Mouse (Mus musculus) kidney, embryonic 15.5 days (tissue): ENCODE results near the gene Lat. TPM values are rescaled to one million over a fixed set of nuclear protein-coding genes. Genes with fewer than 3 reads are reported as not detected.

Experiments
- ATAC-seq: fragments of 200-750 bp; cut with Nextera tagmentation; replicated peaks from 2 replicates; pipeline ENCODE4 v1.8.0; 2017; ENCODE audit warnings: moderate TSS enrichment; ENCODE audit not compliant: low FRiP score
- H3K27ac ChIP-seq: fragments of 300-500 bp; sonication (generic); 2 replicates; pipeline ENCODE4 v1.5.1; 2015; ENCODE audit warnings: mild to moderate bottlenecking, inconsistent platforms
- H3K27me3 ChIP-seq: fragments of 300-500 bp; sonication (generic); 2 replicates; pipeline ENCODE4 v1.6.1; 2015; ENCODE audit warnings: inconsistent platforms
- H3K36me3 ChIP-seq: fragments of 300-500 bp; sonication (generic); 2 replicates; pipeline ENCODE4 v1.6.1; 2015; ENCODE audit warnings: inconsistent platforms
- H3K4me1 ChIP-seq: fragments of 300-500 bp; sonication (generic); 2 replicates; pipeline ENCODE4 v1.6.1; 2015; ENCODE audit warnings: inconsistent platforms
- H3K4me2 ChIP-seq: fragments of 300-500 bp; sonication (generic); 2 replicates; pipeline ENCODE4 v1.6.1; 2015; ENCODE audit warnings: moderate library complexity, mild to moderate bottlenecking, inconsistent platforms
- H3K4me3 ChIP-seq: fragments of 300-500 bp; sonication (generic); replicated peaks from 2 replicates; pipeline ENCODE4 v1.5.1; 2015; ENCODE audit warnings: mild to moderate bottlenecking, inconsistent platforms
- H3K9ac ChIP-seq: fragments of 300-500 bp; sonication (generic); 2 replicates; pipeline ENCODE4 v1.6.1; 2015; ENCODE audit warnings: mild to moderate bottlenecking, inconsistent platforms
- H3K9me3 ChIP-seq: fragments of 300-500 bp; sonication (generic); replicated peaks from 2 replicates; pipeline ENCODE4 v1.6.1; 2016; ENCODE audit warnings: inconsistent platforms
- WGBS: fragments of 180-500 bp; shearing (Covaris S2); methylation state at CpG from one replicate; pipeline ENCODE4 v1.1.7; 2015; ENCODE audit warnings: mixed read lengths; 5-methylcytosine and 5-hydroxymethylcytosine counted together
- polyA plus RNA-seq: library from polyadenylated mRNA; unstranded; fragments of >200 nt; fragmentation: Nextera tagmentation; extraction: Ambion mirVana; gene quantifications from 2 replicates; pipeline ENCODE4 v1.2.1, GENCODE M21; 2015

The Lat gene
- polyA plus RNA-seq, 1 experiment from 2014 or later = 3.0 TPM

DNA sequence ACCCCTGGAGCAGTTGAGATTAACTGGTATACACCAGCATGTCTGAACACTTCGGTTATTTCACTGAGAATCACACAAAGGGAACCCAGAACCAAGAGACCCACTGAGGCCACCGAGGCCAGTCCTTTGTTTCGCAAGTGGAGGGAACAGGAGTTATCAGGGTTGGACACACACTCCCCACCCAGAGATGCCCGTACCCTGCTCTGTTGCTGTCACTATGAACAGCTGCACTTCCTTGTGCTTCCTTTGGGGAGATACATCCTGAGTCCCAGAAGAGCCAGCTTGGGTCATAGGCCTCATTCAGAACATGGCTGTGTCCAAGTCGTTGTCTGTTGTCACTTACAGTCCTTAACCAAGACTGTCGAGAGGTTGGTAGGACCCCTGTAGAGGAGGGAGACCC, 6.3 kb downstream of the Lat start:
- Histone ChIP-seq H3K4me3 (no peak overlapping the region), H3K9ac (no peak overlapping the region), H3K9me3 (no peaks in the 10 kb centered on the region), H3K4me1 (no peaks in the 10 kb centered on the region), H3K27ac (no peak overlapping the region), H3K27me3 (no peaks in the 10 kb centered on the region), H3K36me3 (peaks cover 13% of the 10 kb centered on the region), H3K4me2 (no peak overlapping the region)
- ATAC-seq = no peak
- WGBS = 86% methylated on average over 6 of the region's 6 CpGs

DNA sequence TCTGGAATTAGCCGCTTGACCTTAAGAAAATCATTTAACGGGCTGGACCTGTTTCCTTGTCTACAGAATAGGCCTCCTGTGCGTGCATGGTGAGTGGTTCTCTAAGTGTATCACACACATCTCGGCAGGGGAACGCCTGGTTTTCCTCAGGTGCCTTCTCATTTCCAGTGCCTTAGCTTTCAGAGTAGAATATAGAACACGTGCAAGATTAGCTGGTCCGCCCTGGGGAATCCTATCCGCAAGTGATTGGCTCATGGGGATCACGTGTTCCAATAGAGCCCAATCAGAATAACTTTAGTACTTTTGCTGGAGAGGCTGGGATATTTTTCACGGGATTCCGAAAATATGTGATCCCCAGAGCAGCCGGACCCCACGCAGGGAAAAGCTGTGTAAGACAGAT, 10.3 kb downstream of the Lat start:
- no peak for ATAC-seq
- Histone ChIP-seq H3K36me3 (peaks cover under 1% of the 10 kb centered on the region; the same call in 1 of the 2 replicates), H3K9ac (no peak overlapping the region), H3K4me3 (no peak overlapping the region), H3K4me1 (peaks cover 8% of the 10 kb centered on the region; the same call in 1 of the 2 replicates), H3K9me3 (no peaks in the 10 kb centered on the region), H3K4me2 (no peak overlapping the region), H3K27me3 (no peaks in the 10 kb centered on the region), H3K27ac (no peak overlapping the region)
- 72% methylated on average over 13 of the region's 13 CpGs for WGBS

DNA sequence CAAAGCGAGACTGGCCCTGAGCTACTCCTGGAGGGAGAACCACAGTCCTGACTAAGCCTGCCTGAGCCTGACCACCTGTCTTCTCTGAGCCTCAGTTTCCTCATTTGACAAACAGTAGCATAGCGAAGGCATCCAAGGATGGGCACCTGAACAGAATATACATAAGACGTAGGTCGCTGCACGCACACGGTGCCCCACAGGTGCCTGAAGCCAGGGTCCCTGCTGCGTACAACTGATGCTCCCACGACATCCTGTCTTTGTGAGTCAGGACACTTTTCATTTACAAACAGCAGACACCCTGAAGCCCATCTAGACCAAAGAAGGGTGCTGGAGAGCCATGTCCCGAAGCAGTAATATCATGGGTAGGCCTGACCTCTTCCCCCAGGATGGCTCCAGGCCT, 11.0 kb downstream of the Lat start:
- WGBS = 93% methylated on average over 9 of the region's 9 CpGs
- no peak for ATAC-seq
- no peak overlapping the region for H3K9ac ChIP-seq

DNA sequence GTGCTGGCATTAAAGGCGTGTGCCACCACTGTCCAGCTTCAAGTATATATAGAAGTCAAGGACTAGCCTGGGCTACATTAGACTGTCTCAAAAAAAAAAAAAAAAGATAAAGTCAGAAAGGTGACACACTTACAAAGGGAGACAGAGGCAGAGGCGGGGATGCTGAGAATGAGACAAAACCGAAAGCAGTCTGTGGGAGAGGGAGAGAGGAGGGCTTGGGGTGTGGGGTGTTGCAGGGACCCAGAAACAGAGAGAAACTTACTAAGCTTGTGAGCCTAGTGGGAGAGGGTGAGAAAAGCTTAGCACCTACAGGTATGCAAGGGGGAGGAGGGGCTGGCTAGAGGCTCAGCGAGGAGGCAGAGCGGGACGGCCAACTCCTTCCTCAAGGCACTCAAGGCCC, 11.5 kb downstream of the Lat start:
- Histone ChIP-seq H3K4me2 (no peak overlapping the region), H3K9me3 (no peaks in the 10 kb centered on the region), H3K36me3 (no peaks in the 10 kb centered on the region), H3K27me3 (no peaks in the 10 kb centered on the region), H3K4me3 (no peak overlapping the region), H3K27ac (no peak overlapping the region), H3K9ac (no peak overlapping the region), H3K4me1 (peaks cover 8% of the 10 kb centered on the region; the same call in 1 of the 2 replicates)
- 85% methylated on average over 6 of the region's 6 CpGs for WGBS
- ATAC-seq = no peak

More for the DNA sequence above, 11.0 kb downstream of the Lat start:
- Histone ChIP-seq H3K4me2 (no peak overlapping the region), H3K4me1 (peaks cover 8% of the 10 kb centered on the region; the same call in 1 of the 2 replicates), H3K36me3 (no peaks in the 10 kb centered on the region), H3K27ac (no peak overlapping the region), H3K27me3 (no peaks in the 10 kb centered on the region), H3K9me3 (no peaks in the 10 kb centered on the region), H3K4me3 (no peak overlapping the region)

DNA sequence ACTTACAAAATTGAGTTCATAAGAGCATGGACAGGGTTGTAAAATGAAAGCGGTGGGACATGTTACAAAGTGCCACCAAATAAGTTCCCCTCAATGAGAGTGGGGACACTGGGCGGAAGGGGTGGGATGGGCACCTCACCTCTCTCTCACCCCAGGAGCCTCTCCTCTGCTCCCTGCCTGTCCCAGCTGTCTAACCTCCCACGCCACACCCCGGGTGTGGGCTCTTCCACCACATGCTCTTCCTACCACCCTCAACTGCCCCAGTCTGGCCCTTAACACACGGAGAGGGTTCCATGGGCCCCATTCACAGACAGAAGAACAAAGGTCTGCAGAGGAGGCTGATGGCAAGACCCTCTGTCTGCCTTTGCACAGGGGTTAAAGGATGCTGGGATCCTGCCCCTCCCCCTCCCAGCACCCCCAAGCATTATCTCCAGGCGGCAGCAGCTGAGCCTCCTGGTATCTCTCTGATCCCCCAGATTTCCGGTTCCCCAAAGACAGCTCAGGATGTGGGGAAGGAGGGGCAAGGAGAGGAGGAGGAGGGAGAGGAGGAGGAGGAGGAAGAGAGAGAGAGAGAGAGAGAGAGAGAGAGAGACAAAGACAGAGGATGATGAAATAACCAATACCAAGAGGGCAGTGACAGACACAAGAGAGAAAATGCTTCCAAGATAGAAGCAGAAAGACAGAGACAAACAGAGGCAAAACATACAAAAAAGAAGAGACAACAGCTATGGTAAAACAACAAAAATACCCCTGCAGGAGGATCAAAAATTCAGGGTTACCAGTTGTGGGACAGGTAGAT, 12.4 kb downstream of the Lat start:
- Histone ChIP-seq H3K9me3 (no peaks in the 10 kb centered on the region), H3K9ac (no peak overlapping the region), H3K4me1 (peaks cover 8% of the 10 kb centered on the region; the same call in 1 of the 2 replicates), H3K4me3 (no peak overlapping the region), H3K27ac (no peak overlapping the region), H3K27me3 (no peaks in the 10 kb centered on the region), H3K4me2 (no peak overlapping the region), H3K36me3 (no peaks in the 10 kb centered on the region)
- 54% methylated on average over 7 of the region's 7 CpGs for WGBS
- no peak for ATAC-seq

DNA sequence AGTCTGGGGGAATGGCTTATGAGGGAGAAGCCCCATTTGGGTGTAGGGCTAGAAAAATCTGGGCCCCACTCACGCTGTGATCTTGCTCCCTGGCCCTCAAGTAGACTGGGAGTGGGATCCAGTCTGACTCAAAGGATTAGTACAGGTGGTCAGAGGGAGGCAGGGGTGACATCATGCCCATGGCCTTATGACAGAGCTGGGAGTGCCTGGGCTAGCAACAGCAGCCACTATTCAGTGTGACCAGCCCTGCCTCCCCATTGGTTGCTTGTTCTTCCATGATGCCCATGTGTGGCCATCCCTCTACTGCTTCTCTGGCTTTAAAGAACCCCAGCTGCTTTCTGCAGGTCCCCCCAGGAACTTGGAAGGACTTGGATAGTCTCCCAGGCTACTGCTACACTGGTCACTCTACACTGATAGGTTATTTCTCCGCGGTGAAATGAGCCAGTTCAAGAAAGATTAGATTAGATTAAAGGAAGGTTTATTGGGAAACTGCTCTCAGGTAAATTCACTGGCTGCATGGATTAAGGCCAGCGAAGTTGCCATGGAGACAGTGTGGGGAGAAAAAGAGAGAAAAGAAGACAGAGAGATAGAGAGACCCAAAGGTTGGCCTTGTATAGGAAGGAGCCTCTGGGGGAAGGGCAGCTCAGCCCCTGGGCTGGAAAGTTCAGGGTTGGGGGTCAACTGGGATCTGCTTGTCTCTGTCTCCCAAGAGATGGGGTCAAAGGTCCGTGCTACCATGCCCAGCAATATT, 13.3 kb downstream of the Lat start:
- H3K36me3 ChIP-seq = no peaks in the 10 kb centered on the region

DNA sequence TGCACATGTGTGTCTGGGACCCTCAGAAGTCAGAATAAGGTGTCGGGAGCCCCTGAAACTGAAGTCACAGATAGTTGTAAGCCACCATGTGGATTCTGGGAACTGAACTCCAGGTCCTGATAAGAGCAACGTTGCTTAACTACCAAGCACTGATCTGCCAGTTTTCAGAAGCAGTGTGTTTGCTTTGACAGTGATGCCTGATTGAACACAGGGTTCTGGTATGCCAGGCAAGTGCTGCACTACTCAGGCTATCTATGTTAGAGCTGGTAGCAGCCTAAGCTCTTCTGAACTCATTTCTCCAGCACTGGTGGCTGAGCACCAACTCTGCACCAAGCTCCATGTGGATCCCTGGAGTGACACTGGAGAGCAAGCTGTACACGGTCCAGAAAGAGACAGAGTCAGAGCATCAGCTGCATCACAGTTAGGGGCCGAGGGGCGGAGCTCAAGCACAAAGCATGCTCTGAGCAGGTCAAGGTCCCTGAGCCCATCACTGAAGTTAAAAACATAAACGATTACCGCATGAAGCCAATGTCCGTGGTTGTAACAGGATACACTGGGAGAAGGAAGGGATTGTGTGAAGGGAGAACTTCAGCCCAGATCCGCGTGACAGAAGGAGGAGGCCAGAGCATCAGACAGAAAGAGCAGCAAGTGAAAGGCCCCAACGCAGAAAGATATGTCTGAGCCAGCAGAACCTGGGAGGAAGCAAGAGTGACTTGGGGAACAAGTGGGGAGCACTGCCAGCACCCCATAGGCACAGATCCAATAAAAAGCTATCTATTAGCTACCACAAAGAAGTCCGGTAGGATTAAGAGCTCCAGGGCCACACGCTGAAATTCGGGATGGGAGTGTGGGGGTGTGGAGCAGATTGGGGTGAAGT, 14.4 kb downstream of the Lat start:
- no peak for ATAC-seq
- Histone ChIP-seq H3K9ac (no peak overlapping the region), H3K36me3 (no peaks in the 10 kb centered on the region), H3K4me3 (no peak overlapping the region), H3K4me1 (peaks cover 8% of the 10 kb centered on the region; the same call in 1 of the 2 replicates), H3K9me3 (no peaks in the 10 kb centered on the region), H3K4me2 (no peak overlapping the region), H3K27me3 (peaks cover 7% of the 10 kb centered on the region; the same call in 1 of the 2 replicates), H3K27ac (no peak overlapping the region; the same call in 1 of the 2 replicates)
- 48% methylated on average over 14 of the region's 14 CpGs for WGBS

More for the DNA sequence above, 13.3 kb downstream of the Lat start:
- Histone ChIP-seq H3K4me3 (no peak overlapping the region), H3K4me1 (peaks cover 8% of the 10 kb centered on the region; the same call in 1 of the 2 replicates), H3K4me2 (no peak overlapping the region), H3K27me3 (0 out of 2 replicates have a peak, but pooled peaks cover 3% of the 10 kb centered on the region), H3K27ac (no peak overlapping the region), H3K9ac (no peak overlapping the region), H3K9me3 (no peaks in the 10 kb centered on the region)
- WGBS = 63% methylated on average over 5 of the region's 5 CpGs
- ATAC-seq = no peak

DNA sequence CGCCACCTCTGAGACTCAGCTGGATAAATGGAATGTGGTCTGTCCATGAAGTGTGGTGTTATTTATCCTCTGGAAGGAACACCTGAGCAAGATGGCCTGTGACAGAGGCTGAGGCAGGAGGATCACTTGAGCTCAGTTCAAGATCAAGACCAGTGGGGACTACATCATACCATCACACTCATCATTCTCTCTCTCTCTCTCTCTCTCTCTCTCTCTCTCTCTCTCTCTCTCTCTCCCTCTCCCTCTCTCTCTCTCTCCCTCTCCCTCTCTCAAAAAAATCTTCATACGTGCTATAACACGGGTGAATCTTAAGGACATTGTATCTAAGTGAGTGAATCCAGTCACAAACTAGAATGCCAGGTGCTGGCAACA, 15.4 kb downstream of the Lat start:
- H3K27ac ChIP-seq = no peak overlapping the region
- H3K27me3 ChIP-seq = peaks cover 7% of the 10 kb centered on the region; the same call in 1 of the 2 replicates
- no peaks in the 10 kb centered on the region for H3K36me3 ChIP-seq
- peaks cover 8% of the 10 kb centered on the region; the same call in 1 of the 2 replicates for H3K4me1 ChIP-seq
- H3K9me3 ChIP-seq = no peaks in the 10 kb centered on the region
- H3K4me3 ChIP-seq = no peak overlapping the region
- no peak overlapping the region for H3K4me2 ChIP-seq
- ATAC-seq = no peak
- WGBS = 86% methylated on average over 3 of the region's 3 CpGs
- H3K9ac ChIP-seq = no peak overlapping the region

DNA sequence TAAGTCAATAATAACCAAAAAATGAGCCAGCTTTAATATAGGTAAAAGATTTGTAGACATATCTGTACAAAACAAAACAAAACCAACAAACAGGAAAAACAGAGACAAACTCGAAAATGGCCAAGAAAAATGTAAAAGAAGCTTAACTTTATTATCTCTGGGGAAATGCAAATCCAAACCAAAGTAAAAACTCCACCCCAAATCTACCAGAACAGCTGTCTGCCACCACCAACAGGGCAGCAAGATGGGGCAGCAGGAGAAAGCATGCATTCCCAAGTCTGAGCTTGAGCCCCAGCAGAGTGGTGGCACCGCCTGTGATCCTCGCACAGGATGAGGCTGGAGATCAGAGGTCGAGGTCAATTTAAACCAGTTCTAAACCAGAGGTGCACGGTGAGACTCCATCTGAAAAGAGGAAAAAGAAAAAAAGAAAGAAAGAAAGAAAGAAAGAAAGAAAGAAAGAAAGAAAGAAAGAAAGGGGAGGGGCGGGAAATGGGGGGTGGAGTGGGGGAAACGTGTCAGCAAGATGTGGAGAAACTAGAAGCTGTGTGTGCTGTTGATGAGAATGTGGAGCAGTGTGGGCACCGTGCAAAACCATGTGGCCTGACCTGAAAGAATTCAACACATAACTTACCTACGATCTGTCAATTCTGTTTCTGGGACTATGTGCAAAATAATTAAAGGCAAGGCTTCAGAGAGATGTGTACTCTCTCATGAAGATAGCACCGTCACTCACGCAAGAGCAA, 15.9 kb downstream of the Lat start:
- ATAC-seq = no peak
- no peak overlapping the region for H3K27ac ChIP-seq
- no peak overlapping the region for H3K4me3 ChIP-seq
- H3K27me3 ChIP-seq = peaks cover 7% of the 10 kb centered on the region; the same call in 1 of the 2 replicates
- WGBS = 72% methylated on average over 11 of the region's 11 CpGs
- H3K4me2 ChIP-seq = no peak overlapping the region
- peaks cover 8% of the 10 kb centered on the region; the same call in 1 of the 2 replicates for H3K4me1 ChIP-seq
- H3K9me3 ChIP-seq = no peaks in the 10 kb centered on the region
- no peak overlapping the region for H3K9ac ChIP-seq
- no peaks in the 10 kb centered on the region for H3K36me3 ChIP-seq

DNA sequence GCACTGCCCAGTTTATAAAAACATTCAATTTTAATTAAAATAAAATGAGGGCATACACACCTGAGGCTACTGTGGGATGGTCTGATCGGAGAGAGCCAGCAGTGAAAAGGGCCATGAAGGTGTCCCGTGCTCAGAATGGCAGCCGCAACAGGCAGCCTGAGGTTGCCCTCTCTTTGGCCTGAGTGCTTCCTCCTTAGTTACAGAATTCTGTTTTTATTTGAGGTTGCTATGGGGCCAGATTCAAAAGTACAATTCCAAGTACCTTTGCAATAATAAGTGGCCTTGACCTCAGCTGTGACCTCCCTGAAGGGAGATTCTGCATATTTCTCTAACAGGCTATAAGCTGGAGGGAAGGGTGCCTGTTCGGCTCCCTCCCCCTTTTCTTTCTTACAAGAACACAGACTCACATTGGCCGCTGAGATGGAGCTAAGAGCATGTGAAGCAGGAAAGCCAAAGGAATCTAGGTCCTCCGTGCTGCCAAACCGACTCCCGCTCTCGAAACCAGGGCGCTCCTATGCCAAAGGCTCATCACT, 17.9 kb downstream of the Lat start:
- H3K27ac ChIP-seq = no peak overlapping the region
- H3K4me2 ChIP-seq = no peak overlapping the region
- peaks cover 7% of the 10 kb centered on the region; the same call in 1 of the 2 replicates for H3K27me3 ChIP-seq
- H3K9ac ChIP-seq = no peak overlapping the region
- no peaks in the 10 kb centered on the region for H3K36me3 ChIP-seq
- no peaks in the 10 kb centered on the region for H3K9me3 ChIP-seq
- WGBS = 54% methylated on average over 10 of the region's 10 CpGs
- H3K4me3 ChIP-seq = no peak overlapping the region
- ATAC-seq = no peak
- peaks cover 8% of the 10 kb centered on the region; the same call in 1 of the 2 replicates for H3K4me1 ChIP-seq
